ENCODE assay signal across 16 mouse cellular contexts in the genomic region with DNA sequence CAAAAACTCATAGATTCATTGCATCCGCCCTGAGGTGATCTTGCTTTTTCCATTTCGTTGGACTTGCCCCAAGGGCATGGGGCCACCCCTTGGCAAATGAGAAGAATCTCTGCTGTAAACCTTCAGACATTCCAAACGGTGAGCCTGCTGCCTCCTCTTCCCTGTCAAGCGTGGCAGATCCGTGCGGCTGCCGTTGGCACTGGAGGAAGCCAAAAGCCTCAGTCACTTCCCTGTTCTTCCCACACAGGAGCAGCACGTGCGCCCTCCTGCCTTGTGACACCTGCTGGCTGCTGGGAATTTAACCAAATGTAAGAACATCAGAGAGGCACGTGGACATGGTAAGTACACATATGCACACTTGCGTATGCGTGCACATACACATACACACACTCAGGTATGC. TPM values are rescaled to one million over a fixed set of nuclear protein-coding genes. Genes with fewer than 3 reads are reported as not detected.
DNase-seq lines count a peak whose midpoint lies in the region; ATAC-seq and TF ChIP-seq lines count a peak whose summit lies in the region.
"Had no signal": no experiment of that assay in that cellular context is flagged by ENCODE, and none has a peak within 500 bp of the region (broad histone marks: within the 10 kb centered on the region; RNA-seq: fewer than 3 reads in every experiment).

No protein-coding gene starts in this region.

- ATAC-seq in hindbrain, embryonic 12.5 days (ENCODE audit: low FRiP score) = no peak
- ATAC-seq in hindbrain, embryonic 14.5 days (ENCODE audit: low FRiP score) = no peak
- no peak for ATAC-seq in liver, postnatal 0 days
- ATAC-seq: intestine, embryonic 15.5 days had no signal

- H3K36me3 ChIP-seq in hindbrain, embryonic 12.5 days = peaks cover 53% of the 10 kb centered on the region
- peaks cover 44% of the 10 kb centered on the region for H3K36me3 ChIP-seq in hindbrain, embryonic 14.5 days (replicated peaks; ENCODE audit: control insufficient read depth, insufficient read depth)
- peaks cover 8% of the 10 kb centered on the region for H3K36me3 ChIP-seq in liver, postnatal 0 days (replicated peaks; ENCODE audit: insufficient read depth, low read length)
- H3K36me3 ChIP-seq: heart, embryonic 12.5 days; intestine, embryonic 15.5 days had no signal

- no peak for TF ChIP-seq EP300 in liver, postnatal 0 days (IDR thresholded peaks at IDR 0.05; ENCODE audit: low read depth)

- no peaks in the 10 kb centered on the region for H3K9me3 ChIP-seq in hindbrain, embryonic 12.5 days (replicated peaks)
- H3K9me3 ChIP-seq in hindbrain, embryonic 14.5 days (ENCODE audit: control insufficient read depth, low read length) = no peaks in the 10 kb centered on the region
- no peaks in the 10 kb centered on the region for H3K9me3 ChIP-seq in liver, postnatal 0 days (ENCODE audit: low read length)
- H3K9me3 ChIP-seq: heart, embryonic 12.5 days; intestine, embryonic 15.5 days; midbrain, embryonic 12.5 days had no signal

- WGBS in hindbrain, embryonic 12.5 days = 90% methylated on average over 12 of the region's 12 CpGs
- WGBS in hindbrain, embryonic 14.5 days = 90% methylated on average over 12 of the region's 12 CpGs
- WGBS in liver, postnatal 0 days (ENCODE audit: insufficient replicate concordance) = 69% methylated on average over 12 of the region's 12 CpGs

- DNase-seq in hindbrain, embryonic 14.5 days (ENCODE audit: low spot score) = no peak
- peak; percentile 69 for DNase-seq in right cerebral cortex, adult 18-20 months
- DNase-seq in right cerebral cortex, postnatal 4 days = no peak
- DNase-seq in left cerebral cortex, postnatal 25 days (ENCODE audit: low spot score in 2 of 2) = peak; percentile 42 to 79
- no peak for DNase-seq in urinary bladder, postnatal 4 days (ENCODE audit: low spot score in 2 of 2)
- DNase-seq in liver, postnatal 0 days = no peak
- DNase-seq: liver; lung, postnatal 14 days; thymus, adult 18-20 months had no signal

- no peaks in the 10 kb centered on the region for H3K27me3 ChIP-seq in hindbrain, embryonic 12.5 days
- H3K27me3 ChIP-seq in hindbrain, embryonic 14.5 days (ENCODE audit: control insufficient read depth, insufficient read depth, low read length) = no peaks in the 10 kb centered on the region
- no peaks in the 10 kb centered on the region for H3K27me3 ChIP-seq in liver, postnatal 0 days (ENCODE audit: insufficient read depth, low read length)
- H3K27me3 ChIP-seq: heart, embryonic 12.5 days; intestine, embryonic 15.5 days; midbrain, embryonic 12.5 days had no signal

- H3K4me2 ChIP-seq in hindbrain, embryonic 12.5 days (replicated peaks) = no peak overlapping the region
- no peak overlapping the region for H3K4me2 ChIP-seq in hindbrain, embryonic 14.5 days (replicated peaks)
- H3K4me2 ChIP-seq in liver, postnatal 0 days (ENCODE audit: low read depth, low read length) = no peak overlapping the region
- H3K4me2 ChIP-seq: heart, embryonic 12.5 days; intestine, embryonic 15.5 days; midbrain, embryonic 12.5 days had no signal

- H3K4me1 ChIP-seq in hindbrain, embryonic 12.5 days = peaks cover 8% of the 10 kb centered on the region
- H3K4me1 ChIP-seq in hindbrain, embryonic 14.5 days (replicated peaks; ENCODE audit: control insufficient read depth, insufficient read depth, low read length) = 0 out of 2 replicates have a peak, but pooled peaks cover 5% of the 10 kb centered on the region
- peaks cover 9% of the 10 kb centered on the region; the same call in 1 of the 2 replicates for H3K4me1 ChIP-seq in liver, postnatal 0 days (ENCODE audit: insufficient read depth)
- H3K4me1 ChIP-seq: intestine, embryonic 15.5 days had no signal

- H3K9ac ChIP-seq in hindbrain, embryonic 12.5 days = peak overlapping the region; percentile 27; the same call in 1 of the 2 replicates
- no peak overlapping the region for H3K9ac ChIP-seq in hindbrain, embryonic 14.5 days
- H3K9ac ChIP-seq in liver, postnatal 0 days (replicated peaks) = no peak overlapping the region
- H3K9ac ChIP-seq: heart, embryonic 12.5 days; intestine, embryonic 15.5 days; midbrain, embryonic 12.5 days had no signal

- no peak overlapping the region for H3K27ac ChIP-seq in hindbrain, embryonic 12.5 days
- H3K27ac ChIP-seq in hindbrain, embryonic 14.5 days = no peak overlapping the region
- H3K27ac ChIP-seq in liver, postnatal 0 days (ENCODE audit: low read depth) = no peak overlapping the region
- H3K27ac ChIP-seq: intestine, embryonic 15.5 days; midbrain, embryonic 12.5 days had no signal

- intact Hi-C loops in left cerebral cortex, postnatal 25 days (cut with DNase I) = no loop called here

- TF ChIP-seq CTCF in liver, postnatal 0 days (IDR thresholded peaks at IDR 0.05; ENCODE audit: low read depth) = no peak

- no peak overlapping the region for H3K4me3 ChIP-seq in hindbrain, embryonic 12.5 days
- H3K4me3 ChIP-seq in hindbrain, embryonic 14.5 days (replicated peaks; ENCODE audit: low read length) = no peak overlapping the region
- no peak overlapping the region for H3K4me3 ChIP-seq in liver, postnatal 0 days (ENCODE audit: low read depth, low read length)
- H3K4me3 ChIP-seq: erythroblast, embryonic 14.5 days; heart, embryonic 12.5 days; intestine, embryonic 15.5 days; midbrain, embryonic 12.5 days had no signal

RNA-seq across cellular contexts. Expression of gene Rassf2, which starts 34.3 kb away (rescaled TPM):
- 29.2 and 30.9 TPM in 2 replicates for polyA plus RNA-seq in hindbrain, embryonic 12.5 days (2016; fragmentation: Nextera tagmentation; extraction: Ambion mirVana)
- polyA plus RNA-seq in hindbrain, embryonic 14.5 days (2014; fragmentation: Nextera tagmentation; extraction: Ambion mirVana) = 28.2 and 29.0 TPM in 2 replicates
- 10 to 100 TPM; 36.1 to 38.7 TPM for total RNA-seq in left cerebral cortex, postnatal 25 days (2021)
- 1.9 and 3.0 TPM in 2 replicates for polyA plus RNA-seq in liver, postnatal 0 days (2015; fragmentation: Nextera tagmentation; extraction: Ambion mirVana)

RNA-seq across cellular contexts. Expression of gene Prnd, which starts 45.1 kb away (rescaled TPM):
- polyA plus RNA-seq in hindbrain, embryonic 12.5 days (2016; fragmentation: Nextera tagmentation; extraction: Ambion mirVana) = 11.6 and 13.3 TPM in 2 replicates
- polyA plus RNA-seq in hindbrain, embryonic 14.5 days (2014; fragmentation: Nextera tagmentation; extraction: Ambion mirVana) = 11.8 and 15.0 TPM in 2 replicates
- total RNA-seq in left cerebral cortex, postnatal 25 days (2021) = not detected
- 0.40 and 0.47 TPM in 2 replicates for polyA plus RNA-seq in liver, postnatal 0 days (2015; fragmentation: Nextera tagmentation; extraction: Ambion mirVana)
- total RNA-seq: hematopoietic stem cell, adult 5-6 weeks; MEL had no signal
- polyA plus RNA-seq: erythroblast, embryonic 14.5 days had no signal

Comparison
In these comparisons a context has a peak if more than half of its experiments do, and no peak if none do; other contexts are left out.
1. DNase-seq: peak in right cerebral cortex, adult 18-20 months (single experiment) and left cerebral cortex, postnatal 25 days (2 of 2); none in hindbrain, embryonic 14.5 days (single experiment), right cerebral cortex, postnatal 4 days (single experiment), urinary bladder, postnatal 4 days (0 of 2) and liver, postnatal 0 days (single experiment).